Mouse (Mus musculus) urinary bladder, postnatal 25 days (tissue): ENCODE data around the gene Fabp3.

ENCODE experiments used
- DNase-seq: peaks from one replicate; pipeline ENCODE4 v3.0.0; 2022; ENCODE audit warnings: low spot score

The Fabp3 gene

DNA sequence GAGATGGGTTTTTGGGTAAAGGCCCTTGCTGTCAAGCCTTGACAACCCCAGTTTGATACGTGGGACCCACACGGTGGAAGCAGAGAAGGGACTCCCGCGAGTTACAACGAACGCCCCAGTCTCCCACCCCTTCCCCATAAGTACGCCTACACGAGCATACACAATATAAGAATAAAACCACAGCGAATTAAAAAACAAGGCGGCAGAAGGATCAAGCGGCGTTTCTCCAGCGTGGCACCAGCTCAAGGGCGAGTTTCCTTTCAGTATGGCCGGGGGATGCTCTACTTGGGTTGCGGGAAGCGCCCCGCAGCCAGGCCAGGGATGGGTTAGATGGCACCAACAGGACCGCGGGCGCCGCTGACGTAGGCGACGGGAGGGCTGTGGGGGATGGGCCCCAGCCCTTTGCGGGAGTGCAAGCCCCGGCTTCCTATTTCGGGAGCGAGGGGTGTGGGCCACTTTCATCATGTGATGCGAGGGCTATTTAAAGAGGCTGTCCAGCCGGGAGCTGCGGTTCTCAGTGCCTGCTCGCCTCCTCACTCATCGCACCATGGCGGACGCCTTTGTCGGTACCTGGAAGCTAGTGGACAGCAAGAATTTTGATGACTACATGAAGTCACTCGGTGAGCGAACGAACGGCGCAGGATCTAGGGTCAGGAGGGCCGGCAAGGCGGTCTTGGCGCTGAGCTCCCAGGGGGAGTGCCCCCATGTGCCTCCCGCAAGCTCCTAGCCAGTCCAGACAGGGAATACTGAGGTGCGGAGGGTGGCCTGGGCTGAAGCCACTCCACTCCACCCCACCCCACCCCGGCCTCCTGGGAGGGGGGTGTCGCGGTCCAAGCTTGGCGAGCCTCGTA is at the start of gene Fabp3, which contains the start of gene Gm10570:
TSS of gene Fabp3 (plus strand) at position 365 of the 851 bp plus-strand sequence.
TSS of gene Gm10570 (minus strand) at position 444 of the 851 bp plus-strand sequence.
- DNase-seq, result peak; percentile 20

DNA sequence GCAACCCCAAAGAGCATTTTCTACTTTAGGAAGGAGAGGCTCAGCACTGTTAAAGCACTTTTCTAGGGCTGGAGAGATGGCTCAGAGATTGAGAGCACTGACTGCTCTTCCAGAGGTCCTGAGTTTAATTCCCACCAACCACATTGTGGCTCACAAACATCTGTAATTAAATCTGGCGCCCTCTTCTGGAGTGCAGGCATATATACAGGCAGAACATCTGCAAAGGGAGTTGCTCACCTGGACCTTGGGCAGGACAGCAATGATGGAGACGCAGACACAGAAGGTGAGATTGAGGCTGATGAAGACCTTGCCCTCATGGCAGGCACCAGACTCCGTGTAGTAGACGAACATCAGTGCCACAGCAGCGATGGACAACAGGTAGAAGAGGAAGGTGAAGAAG is 48.0 kb upstream of the Fabp3 start:
- no peak for DNase-seq

DNA sequence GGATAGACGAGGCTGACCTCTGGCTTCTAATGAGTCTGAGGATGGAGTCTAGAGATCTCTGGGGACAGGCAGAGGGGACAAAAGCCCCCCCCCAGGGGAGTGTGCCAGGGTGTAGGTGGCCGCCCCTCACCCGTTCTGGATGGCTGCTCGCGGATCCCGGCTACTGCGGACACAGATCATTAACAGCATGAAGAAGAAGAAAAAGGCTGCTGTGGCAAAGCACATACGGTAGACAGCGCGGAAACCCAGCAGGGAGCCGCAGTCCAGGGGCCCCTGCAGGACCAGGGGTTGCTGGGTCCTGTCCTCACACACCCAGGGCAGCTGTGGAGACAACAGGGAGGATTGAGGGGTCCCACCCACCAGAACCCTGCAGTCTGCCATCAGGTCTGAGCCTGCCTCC is 44.3 kb upstream of the Fabp3 start:
- DNase-seq, result no peak

DNA sequence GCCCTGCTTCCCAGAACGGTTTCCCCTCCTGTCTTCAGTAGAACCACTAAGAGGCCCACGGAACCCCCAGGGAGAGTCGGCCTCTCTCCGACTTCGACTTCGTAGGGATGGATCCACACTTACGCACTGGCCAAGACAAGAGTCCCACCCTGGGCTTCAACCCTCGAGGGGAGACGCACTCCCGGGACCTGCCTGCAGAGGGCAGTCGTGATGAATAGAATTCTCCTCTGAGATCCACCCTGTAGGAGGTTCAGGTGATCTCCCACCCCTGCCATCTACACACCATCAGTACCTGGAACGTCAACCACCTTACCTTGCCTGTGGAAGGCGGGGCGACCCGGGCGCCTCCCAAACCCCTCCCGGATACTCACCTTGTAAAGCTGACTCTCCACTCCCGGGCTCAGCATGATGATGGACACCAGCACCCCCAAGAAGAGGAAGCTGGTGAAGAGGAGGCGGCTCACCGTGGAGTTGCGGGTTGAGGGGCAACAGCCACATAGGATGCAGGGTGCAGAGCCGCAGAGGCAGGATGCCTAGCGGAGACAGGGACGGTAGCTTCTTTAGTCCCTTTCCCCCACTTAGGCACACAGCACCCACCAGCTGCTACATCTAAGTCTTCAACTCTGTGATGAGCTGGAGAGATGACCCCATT is 43.6 kb upstream of the Fabp3 start:
- peak; percentile 64 for DNase-seq

DNA sequence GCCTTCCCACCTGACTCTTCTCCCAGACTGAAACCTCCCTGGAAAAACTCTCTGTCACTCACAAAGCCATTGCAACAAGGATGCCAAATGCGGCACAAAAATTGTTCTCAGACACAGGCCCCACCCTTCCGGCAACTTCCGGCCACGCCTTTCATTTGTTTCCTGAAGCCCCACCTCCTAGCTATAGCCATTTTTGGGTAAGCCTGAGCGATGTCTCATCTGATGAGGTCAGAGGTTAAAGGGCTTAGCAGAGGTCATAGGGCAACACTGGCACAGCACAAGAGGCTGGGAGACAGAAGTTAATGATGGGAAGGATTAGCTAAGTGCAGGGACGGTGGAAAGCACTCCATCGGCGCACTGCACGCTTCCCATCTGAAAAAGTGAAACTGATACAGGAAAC is 41.8 kb upstream of the Fabp3 start:
- DNase-seq, result no peak

DNA sequence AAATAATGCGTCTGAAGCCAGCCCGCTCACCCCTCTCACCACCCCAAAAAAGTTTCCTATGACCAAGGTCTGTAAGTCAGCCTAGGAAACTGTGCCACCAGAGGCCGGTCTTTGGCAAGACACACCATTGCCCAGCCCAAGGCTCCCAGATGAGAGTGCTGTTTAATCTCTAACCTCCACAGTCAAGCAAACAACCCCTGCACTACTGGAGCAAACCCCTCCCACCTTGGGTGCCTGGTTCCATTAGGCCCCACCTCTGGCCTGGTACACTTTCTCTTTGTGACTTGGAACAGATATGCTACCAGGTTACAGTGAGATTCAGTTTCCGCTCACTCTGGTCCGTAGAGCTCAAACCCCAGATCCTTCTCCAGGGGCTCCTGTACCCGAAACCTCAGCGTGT is 41.3 kb upstream of the Fabp3 start:
- DNase-seq, result no peak

DNA sequence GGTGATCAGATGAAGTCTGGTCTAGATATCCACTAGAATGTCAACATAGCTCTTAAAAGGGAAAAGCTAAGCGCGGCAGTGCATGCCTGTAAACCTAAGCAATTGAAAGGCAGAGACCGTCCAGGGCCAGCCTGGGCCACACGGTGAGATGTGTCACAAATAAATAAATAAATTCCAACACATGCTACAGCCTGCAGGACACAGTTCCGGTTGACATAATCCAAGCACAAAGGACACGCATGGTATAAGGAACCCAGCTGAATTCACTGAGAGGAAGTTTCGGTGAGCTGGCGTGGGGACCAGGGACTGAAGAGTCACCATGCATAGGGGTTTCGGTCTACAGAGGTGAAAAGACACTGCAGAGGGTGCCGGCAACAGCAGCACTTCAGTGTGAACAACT is 39.7 kb upstream of the Fabp3 start:
- no peak for DNase-seq

DNA sequence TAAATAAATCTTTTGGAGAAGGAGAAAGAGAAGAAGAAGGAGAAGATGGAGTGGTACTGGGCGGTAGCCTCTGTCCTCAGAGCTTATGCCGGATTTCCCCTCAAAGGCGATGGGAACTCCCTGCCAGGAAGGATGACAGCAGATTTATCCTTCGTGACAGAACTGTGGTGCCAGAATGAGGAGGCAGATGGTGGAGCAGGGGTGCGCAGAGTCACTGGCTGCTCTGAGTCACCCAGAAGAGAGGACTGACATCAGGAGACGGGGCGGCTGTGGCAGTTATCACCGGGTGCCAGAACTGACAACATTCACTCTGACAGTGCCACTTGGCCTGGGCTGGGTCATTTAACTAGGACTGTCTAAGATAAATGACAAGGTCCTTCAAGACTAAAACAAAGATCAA is 38.3 kb upstream of the Fabp3 start:
- DNase-seq, result no peak

DNA sequence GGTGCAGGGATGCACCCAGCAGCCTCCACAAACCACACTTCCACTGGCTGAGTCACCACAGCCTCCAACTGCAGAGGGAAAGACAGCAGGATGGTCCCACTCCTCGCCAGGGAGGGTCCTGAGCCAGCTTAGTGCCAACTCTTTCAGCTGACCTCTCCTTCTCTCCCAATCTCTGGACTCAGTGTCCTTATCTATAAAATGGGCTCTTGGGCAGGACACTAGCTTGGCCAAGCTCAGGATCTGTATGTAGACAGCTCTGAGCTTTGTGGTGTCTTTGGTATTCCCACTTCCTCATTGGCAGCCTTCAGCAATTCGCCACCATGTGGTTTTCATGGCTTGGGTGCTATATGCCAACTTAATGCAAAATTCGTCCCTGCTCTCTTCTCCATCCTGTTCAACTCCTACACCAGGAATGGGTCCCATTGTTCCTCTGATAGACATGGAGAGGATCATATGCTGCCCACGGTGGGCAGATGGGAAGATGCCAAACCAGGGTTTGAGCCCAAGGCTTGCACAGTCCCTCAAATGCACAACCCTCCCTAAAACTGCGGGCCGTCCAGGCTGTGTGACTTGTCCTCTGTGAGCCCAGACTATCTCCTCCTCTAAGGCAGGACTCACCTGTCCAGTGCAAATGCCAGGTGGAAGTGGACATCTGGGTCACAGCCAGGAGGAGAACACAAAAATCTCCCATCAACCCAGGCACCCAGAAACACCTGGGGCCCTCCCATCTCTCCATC is 37.6 kb upstream of the Fabp3 start:
- no peak for DNase-seq

DNA sequence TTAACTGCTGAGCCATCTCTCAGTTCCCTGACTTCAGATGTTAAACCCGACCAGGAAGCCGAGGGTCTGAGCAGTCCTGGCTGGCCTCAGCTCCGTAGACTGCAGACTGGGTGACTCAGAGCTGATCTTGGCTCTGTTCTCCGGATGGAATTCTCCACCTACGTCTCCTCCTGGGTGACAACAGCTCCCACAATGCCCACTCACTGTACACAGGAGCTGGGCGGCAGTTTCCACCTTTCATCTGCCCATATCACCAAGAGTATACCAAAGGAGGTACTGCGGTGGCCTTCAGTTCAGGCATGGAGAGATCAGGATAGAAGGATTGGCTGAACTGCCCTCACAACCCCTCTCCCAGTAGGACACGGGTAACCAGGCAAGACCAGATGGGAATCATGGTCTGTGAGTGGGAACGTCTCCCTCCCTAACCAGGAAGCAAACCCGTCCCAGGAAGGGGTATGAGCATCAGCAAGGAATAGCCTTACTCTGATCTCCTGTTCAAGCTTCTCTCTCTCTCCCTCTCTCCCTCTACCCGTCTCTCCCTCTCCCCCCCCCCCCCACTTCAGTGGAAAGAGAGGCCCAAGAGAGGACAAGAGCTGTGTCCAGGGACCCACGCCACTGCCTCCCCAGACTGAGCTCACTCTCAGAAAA is 34.6 kb upstream of the Fabp3 start:
- peak; percentile 36 for DNase-seq

DNA sequence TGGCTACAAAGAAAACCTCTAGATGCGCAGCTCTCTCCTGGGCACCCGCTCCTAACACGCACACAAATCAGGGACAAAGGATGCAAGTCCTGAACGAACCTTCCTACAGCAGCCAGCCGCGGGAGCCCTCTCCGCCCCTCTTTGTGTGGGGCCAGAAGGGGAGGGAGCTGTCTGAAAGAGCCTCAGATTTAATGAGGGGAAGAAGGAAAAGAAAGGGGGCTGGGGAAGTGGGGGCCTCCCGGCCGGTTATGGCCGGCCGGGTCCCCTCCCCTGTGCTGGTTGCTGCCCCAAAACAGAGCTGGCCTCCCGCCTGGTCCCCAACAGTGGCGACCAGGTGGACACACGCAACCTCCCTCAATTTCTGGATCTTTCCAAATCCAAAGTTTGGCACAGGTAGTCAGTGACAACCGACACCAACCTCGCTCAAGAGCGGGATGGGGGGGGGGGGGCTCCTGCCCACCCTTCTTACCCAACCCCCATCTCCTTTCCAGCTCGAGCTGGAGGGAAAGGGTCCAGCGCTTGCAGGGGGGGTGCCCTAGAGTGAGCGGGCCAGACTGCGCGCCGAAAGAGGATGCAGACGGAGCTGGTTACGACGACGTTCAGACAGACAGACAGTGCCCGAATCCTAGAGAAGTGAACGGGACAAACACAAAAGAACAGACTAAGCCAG is 33.9 kb upstream of the Fabp3 start:
- DNase-seq, result peak; percentile 19

DNA sequence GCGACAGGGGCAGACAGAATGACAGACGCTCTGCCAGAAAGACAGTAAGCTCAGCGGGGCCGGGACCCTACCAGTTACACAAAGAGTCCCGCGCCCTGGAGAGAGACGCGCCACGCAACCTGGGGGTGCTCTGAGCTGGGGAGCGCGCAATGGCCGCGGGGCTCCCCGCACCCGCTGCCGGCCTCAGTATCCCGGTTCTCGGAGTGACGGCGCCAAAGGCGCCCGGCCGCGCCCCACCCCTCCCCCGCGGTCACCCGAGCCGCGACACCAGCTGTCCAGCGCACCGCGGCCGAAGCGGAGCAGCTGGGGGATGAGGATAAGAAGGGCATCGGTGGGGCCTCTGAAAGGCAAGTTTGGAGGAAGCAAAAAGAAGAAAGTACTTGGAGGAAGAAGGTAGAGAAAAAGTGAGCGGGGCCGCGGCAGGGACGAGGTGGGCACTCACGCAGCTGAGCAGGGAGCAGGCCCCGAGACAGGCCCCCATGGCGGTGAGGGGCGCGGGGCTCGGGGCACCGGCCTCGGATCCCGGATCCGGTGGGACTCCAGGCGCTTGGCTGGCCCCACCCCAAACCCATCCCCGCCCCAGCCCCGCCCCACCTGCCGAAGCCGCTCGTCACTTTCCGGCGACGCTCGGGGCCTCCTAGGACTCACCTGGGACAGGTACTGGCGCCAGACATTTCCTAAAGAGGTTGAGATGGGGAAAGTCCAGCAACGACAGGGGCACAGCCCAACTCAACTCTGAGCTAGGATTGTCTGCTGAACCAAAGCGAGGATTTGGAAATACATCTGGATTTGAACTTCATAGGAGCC is 33.2 kb upstream of the Fabp3 start:
- peak; percentile 56 for DNase-seq

DNA sequence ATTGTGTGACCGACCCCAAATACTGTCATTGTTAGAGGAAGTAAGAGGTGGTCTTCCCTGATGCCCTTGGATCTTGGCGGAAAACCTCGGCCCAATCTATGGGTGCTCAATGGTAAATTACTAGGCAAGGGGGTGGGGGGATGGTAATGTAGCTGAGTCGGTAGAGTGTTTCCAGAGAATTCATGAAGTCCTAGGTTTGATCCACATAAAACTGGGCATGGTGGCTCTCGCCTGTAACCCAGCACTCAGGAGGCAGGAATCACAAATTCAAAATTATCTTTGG is 32.6 kb upstream of the Fabp3 start:
- DNase-seq, result no peak

DNA sequence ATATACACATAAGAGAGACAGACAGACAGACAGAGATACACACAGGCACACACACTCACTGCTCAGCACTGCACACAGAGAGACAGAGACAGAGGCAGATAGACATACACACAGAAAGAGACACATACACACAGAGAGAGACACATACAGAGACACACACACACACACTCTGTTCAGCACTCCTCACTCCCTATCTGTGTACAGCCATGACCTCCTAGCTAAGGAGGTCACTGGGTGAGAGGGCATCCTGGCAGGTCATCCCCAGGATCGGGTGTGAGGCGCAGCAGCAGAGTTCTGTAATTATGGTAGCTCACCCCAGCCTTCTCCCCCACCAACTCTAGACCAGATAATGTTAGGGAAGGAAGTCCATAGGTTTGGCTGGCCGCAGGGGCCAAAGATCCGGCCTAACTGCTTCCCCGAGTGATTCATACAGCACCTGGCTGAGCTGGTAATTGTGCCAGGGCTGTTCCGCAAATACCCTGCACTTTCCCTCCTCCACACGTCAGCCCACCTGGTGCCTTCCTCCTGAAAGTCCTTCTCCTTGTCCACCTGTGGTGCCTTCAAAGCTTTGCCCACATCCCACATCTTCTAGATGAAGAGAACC is 31.7 kb upstream of the Fabp3 start:
- DNase-seq, result peak; percentile 21

DNA sequence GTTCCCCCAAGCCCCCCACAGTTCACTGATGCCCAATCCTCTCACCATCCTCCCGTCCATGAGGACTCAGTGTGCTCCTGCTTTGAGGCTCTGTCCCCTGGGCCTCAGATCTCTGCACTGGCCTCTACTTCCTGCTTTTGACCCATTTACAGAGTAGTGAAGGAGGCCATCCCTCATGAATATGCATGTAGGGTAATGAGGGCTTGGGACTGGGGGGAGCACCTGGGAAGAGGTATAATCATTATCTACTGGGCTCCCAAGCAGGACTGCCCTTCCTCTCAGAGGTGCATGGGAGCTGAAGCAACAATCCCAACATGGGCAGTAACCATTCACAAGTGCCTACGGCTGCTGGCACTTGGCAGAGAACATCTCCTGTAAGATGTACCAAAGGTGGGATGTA is 29.3 kb upstream of the Fabp3 start, which contains the start of gene Serinc2:
TSS of gene Serinc2 (minus strand) at position 101 of the 400 bp plus-strand sequence.
- DNase-seq, result no peak

DNA sequence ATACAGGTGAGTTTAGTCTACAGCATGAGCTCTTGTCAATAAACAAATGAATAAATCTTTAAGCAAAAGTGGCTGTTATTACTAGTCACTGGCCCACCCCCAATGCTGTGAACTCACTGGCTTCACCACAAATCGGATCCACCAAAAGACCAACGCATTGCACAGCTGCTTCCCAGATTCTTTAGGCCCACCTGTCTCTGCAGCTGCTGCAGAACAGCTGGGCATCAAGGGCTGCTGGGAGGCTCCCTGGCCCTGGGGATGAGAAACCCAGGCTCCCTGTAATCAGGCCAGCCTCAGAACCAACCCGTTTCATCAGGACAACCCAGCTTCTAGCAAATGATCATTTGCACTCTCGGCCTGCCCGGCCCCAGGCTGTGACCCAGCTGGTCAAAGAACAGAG is 25.5 kb upstream of the Fabp3 start:
- no peak for DNase-seq

DNA sequence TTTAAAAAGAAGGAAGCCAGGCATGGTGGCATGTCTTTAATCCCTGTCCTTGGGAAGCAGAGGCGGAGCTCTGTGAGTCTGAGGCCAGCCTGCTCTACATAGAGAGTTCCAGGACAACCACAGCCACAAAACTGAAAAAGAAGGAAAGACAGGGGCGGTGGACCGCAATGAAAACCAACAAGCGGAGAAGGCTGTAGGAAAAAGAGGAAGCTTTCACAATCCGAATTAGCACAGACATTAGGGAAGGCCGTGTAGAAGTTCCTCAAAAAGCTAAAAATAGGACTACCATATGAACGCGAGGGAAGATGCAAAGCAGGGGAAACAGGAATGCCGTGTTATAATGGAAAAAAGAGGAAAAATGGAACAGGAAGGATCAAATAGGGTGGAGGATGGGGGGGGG is 24.6 kb upstream of the Fabp3 start:
- DNase-seq, result no peak

DNA sequence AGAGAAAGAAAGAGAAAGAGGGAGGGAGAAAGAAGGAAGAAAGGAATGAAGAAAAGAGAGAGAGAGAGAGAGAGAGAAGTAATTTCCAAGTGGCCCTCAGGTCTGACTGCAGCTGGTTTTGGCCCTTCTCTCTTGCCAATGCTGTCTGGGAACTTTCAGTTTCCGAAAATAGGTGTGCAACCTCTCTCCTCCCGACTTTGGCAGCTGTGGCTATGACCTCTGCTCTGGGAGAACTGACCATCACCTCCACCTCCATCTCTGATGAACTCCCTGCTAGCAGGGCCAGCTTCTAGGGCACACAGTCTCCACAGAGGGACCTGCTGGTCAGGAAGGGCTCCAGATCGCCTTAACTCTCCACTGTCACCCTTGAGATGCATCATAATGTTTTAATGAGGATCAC is 21.9 kb upstream of the Fabp3 start:
- DNase-seq, result no peak

DNA sequence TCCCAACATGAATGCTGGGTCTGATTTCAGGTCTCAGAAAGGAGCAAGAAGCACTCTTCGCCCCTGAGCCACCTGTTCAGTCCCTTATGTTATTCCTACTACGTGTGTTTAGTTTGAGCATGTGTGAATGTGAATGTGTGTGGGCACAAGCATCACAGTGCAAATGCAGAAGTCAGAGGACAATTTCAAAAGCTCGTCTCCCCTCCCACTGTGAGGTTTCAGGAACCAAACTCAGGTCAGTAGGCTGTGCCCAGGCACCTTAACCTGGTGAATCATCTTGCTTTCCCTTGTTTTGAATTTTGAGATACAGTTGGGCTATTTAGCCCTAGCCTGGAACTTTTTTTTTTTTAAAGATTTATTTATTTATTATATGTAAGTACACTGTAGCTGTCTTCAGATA is 18.6 kb upstream of the Fabp3 start:
- no peak for DNase-seq

DNA sequence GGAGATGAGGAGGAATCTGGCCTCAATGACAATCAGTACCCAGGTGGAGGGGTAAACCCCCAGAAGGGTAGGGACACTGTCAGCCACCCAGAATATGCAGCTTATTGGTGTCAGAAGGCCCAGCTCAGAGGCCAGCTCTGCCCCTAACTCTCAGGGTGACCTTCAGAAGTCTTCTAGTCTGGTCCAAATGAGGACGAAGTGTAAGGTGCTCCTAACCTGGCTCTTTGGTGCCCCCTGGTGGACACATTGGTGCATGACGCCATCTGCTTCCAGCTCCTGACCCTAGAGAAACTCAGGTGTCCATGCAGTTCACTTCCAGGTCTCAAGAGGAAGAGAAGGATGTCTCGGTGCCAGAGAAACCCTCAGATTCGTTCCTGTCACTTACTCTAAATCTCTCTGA is 16.1 kb upstream of the Fabp3 start:
- peak; percentile 87 for DNase-seq

DNA sequence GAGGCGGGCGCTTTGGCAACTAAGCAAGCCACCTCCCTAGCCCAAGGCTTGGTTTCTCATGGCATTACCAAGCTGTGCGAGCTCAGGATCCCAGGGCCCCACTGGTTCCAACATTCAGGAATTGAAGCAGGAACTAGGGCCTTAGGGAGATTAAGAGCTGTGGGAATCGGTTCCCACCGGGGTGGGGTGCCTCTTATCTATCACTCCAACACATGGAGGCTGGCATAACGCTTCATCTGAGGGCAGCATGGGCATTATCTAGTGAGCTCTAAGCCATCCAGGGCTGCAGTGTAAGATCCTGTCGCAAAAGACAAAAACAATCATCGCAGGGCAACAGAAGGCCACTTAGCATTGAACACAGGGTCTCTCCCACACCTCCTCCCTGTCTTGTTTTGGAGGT is 13.9 kb upstream of the Fabp3 start:
- no peak for DNase-seq
